Mouse (Mus musculus) small intestine, adult 2 months (tissue): ENCODE results near the gene Ehbp1l1. TPM values are rescaled to one million over a fixed set of nuclear protein-coding genes. Genes with fewer than 3 reads are reported as not detected.

Experiments used
- H3K27ac ChIP-seq: fragments of 200-500 bp; 2 replicates; pipeline ENCODE4 v1.5.1; 2012; ENCODE audit warnings: low read depth, low read length, control low read depth, inconsistent platforms; ENCODE audit not compliant: insufficient read depth
- H3K27me3 ChIP-seq: fragments of 200-500 bp; 2 replicates; pipeline ENCODE4 v1.6.1; 2012; ENCODE audit warnings: mild to moderate bottlenecking, moderate library complexity, low read length, inconsistent platforms; ENCODE audit not compliant: control insufficient read depth, insufficient read depth
- H3K36me3 ChIP-seq: fragments of 200-500 bp; 2 replicates; pipeline ENCODE4 v1.6.1; 2012; ENCODE audit warnings: mild to moderate bottlenecking, low read length, control low read depth, inconsistent platforms; ENCODE audit not compliant: control insufficient read depth, insufficient read depth
- H3K4me1 ChIP-seq: fragments of 200-500 bp; 2 replicates; pipeline ENCODE4 v1.6.1; 2012; ENCODE audit warnings: low read length, inconsistent platforms, mixed read lengths; ENCODE audit not compliant: control insufficient read depth, insufficient read depth, insufficient read length
- H3K4me3 ChIP-seq: fragments of 200-500 bp; 2 replicates; pipeline ENCODE4 v1.5.1; 2012; ENCODE audit warnings: low read depth, mild to moderate bottlenecking, control low read depth, inconsistent platforms, low read length, moderate library complexity
- CTCF ChIP-seq: fragments of 200-500 bp; IDR thresholded peaks from 2 replicates; pipeline ENCODE4 v1.5.1; 2012; ENCODE audit warnings: low read depth, mild to moderate bottlenecking, control low read depth, inconsistent platforms, low read length, moderate library complexity, mixed read lengths; ENCODE audit not compliant: insufficient replicate concordance, insufficient read length; ENCODE audit errors: extremely low read depth
- POLR2A ChIP-seq: fragments of 200-500 bp; IDR thresholded peaks from 2 replicates; pipeline ENCODE4 v1.6.1; 2012; ENCODE audit warnings: low read depth, mild to moderate bottlenecking, control low read depth, inconsistent platforms, low read length, moderate library complexity
- WGBS: fragments of 180-500 bp; shearing (Covaris S2); methylation state at CpG from one replicate; pipeline ENCODE4 v1.1.7; 2018; 5-methylcytosine and 5-hydroxymethylcytosine counted together
- polyA plus RNA-seq: library from polyadenylated mRNA; depleted of rRNA; stranded (reverse); fragments of >200 nt; gene quantifications from 2 replicates; pipeline ENCODE4 v1.2.3, GENCODE M21; 2012; rRNA removed

Ehbp1l1 gene
- 62.1 and 100 TPM in 2 replicates for polyA plus RNA-seq

DNA sequence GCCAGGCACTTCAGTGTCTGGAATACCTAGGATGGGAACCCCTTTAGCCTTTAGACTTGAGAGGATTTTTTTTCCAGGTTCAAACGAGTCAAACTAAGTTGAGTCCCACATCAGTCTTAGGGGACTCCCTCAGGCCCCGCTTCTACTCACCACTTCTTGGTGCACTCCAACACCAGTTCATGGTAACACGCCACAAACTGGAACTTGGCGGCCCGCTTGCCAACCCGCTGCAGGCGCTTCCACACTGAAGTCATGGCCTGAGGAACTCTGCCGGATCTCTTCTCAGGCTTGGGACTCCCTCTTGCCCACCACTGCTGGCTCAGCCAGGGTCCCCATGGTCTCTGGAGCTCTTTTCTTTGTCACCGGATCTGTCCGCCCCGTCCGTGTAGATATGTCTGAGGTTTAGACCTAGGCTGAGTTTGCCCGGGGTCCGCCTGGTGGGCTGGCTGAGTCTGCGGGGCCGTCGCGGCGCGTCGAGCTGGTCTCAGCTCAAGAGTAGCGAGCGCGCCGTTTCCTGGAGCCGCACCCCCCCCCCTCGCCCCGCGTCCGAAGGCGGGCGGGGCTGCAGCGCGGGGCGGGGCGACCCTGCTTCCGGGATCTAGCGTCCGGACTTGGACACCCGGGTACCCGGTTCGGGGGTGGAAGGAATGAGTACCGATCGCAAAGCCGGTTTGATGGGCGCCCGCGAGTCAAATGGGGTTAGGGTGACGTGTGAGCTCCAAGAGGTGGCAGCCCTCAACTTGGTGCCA lies at the start of gene Ehbp1l1:
Gene Ehbp1l1, minus strand, starts transcription at position 551 of the 749 bp plus-strand sequence.
- peak; percentile 72 for TF ChIP-seq POLR2A
- no peak for TF ChIP-seq CTCF
- H3K4me3 ChIP-seq = peak within 1 kb of the TSS; percentile 72
- peaks cover 40% of the 10 kb centered on the region for H3K4me1 ChIP-seq
- WGBS = 9% methylated on average over 49 of the region's 49 CpGs
- H3K36me3 ChIP-seq = peaks cover 14% of the 10 kb centered on the region
- H3K27me3 ChIP-seq = no peaks in the 10 kb centered on the region
- H3K27ac ChIP-seq = peak within 1 kb of the TSS; percentile 92

- Histone ChIP-seq H3K27ac (peak within 1 kb of the TSS; percentile 87), H3K4me3 (peak within 1 kb of the TSS; percentile 96), H3K36me3 (peaks cover 15% of the 10 kb centered on the region), H3K27me3 (no peaks in the 10 kb centered on the region), H3K4me1 (peaks cover 10% of the 10 kb centered on the region)
- under 1% methylated on average over 64 of the region's 64 CpGs for WGBS
- TF ChIP-seq CTCF (no peak), POLR2A (peak; percentile 77)
Measured at GRCm38 (mm10) chr19:5770925-5771860, 45.1 kb upstream of the Ehbp1l1 start, which contains the start of gene Scyl1. TSS of gene Scyl1 (minus strand) at chr19:5771419.

GRCm38 (mm10) chr19:5770311-5770710 lies 44.2 kb upstream of the Ehbp1l1 start:
- Histone ChIP-seq H3K4me3 (peak overlapping the region; percentile 96), H3K27ac (peak overlapping the region; percentile 87), H3K27me3 (no peaks in the 10 kb centered on the region), H3K4me1 (peaks cover 10% of the 10 kb centered on the region), H3K36me3 (peaks cover 23% of the 10 kb centered on the region)
- no peak for TF ChIP-seq CTCF
- TF ChIP-seq POLR2A = no peak
- WGBS = 37% methylated on average over 9 of the region's 9 CpGs

GRCm38 (mm10) chr19:5767271-5767670 lies 41.2 kb upstream of the Ehbp1l1 start:
- Histone ChIP-seq H3K4me3 (no peak overlapping the region), H3K27me3 (no peaks in the 10 kb centered on the region), H3K4me1 (peaks cover 10% of the 10 kb centered on the region), H3K27ac (no peak overlapping the region), H3K36me3 (peaks cover 50% of the 10 kb centered on the region)
- 81% methylated on average over 4 of the region's 4 CpGs for WGBS
- no peak for TF ChIP-seq POLR2A
- TF ChIP-seq CTCF = no peak

DNA sequence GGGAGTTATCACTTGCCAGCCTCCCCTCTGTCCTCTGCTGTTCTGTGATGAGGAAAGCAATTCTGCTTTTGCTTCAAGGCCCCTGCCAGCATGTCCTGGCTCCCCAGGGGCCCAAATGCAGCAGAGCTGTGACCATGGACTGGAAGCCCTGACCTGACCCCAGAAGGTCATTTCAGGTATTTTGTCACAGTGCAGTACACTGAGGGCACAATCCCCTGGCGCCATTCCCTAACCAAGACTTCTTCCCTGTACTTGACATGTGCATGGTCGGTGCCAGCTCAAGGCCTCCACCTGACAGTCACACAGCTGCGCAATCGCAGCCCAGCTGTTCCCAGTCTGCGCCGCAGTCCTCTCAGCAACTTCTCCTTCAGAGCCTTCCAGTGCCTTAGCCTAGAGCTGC lies 37.0 kb upstream of the Ehbp1l1 start:
- 90% methylated on average over 6 of the region's 6 CpGs for WGBS
- TF ChIP-seq CTCF (no peak), POLR2A (no peak)
- Histone ChIP-seq H3K4me3 (no peak overlapping the region), H3K4me1 (no peaks in the 10 kb centered on the region), H3K36me3 (peaks cover 81% of the 10 kb centered on the region), H3K27ac (no peak overlapping the region), H3K27me3 (no peaks in the 10 kb centered on the region)

- Histone ChIP-seq H3K27me3 (0 out of 2 replicates have a peak, but pooled peaks cover 3% of the 10 kb centered on the region), H3K36me3 (peaks cover 55% of the 10 kb centered on the region), H3K4me1 (peaks cover 4% of the 10 kb centered on the region; the same call in 1 of the 2 replicates), H3K27ac (no peak overlapping the region), H3K4me3 (no peak overlapping the region)
- no peak for TF ChIP-seq CTCF
- TF ChIP-seq POLR2A = no peak
- WGBS = 90% methylated on average over 14 of the region's 14 CpGs
Measured at GRCm38 (mm10) chr19:5758878-5759403, 32.8 kb upstream of the Ehbp1l1 start.
